Mouse (Mus musculus): ENCODE data around the gene Dip2c.

DNA sequence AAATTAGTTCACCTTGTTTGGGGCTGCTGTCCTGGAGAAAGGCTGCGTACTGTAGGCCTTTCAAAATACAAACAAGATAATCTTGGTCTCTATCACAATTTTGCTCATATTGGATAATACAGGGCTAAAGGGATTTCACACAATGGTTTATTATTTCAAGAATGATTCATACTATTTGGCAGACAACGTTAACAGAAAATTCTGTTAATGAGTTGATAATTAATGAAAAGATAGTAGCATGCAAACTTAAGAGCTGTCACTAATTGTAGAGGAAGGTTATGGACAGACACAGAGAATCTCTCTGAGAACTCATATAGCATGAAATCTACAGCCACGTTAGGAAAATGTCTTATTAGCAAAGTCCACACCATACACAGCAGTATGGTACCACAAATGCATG is 436.6 kb downstream of the Dip2c start:
- TF ChIP-seq CTCF (conservative IDR thresholded peaks at IDR 0.05 in 1 of 2, IDR thresholded peaks at IDR 0.05 in 1 of 2; ENCODE audit: low read depth in 2 of 2, low read length in 2 of 2) (no peak), POLR2A (IDR thresholded peaks at IDR 0.05; ENCODE audit: low read depth, low read length) (no peak), CHD1 (IDR thresholded peaks at IDR 0.05; ENCODE audit: low read depth, low read length) (no peak), RCOR1 (conservative IDR thresholded peaks at IDR 0.05; ENCODE audit: low read depth, low read length) (no peak), ZMIZ1 (IDR thresholded peaks at IDR 0.05; ENCODE audit: low read depth, low read length) (no peak)
